Mouse (Mus musculus): ENCODE measurements at regions not wholly inside any gene's neighbourhood (a gene's known extent, or its start where the extent isn't known, plus 50 kb on each side); places are given as distances from the start of the nearest gene placed in this dataset.

DNA sequence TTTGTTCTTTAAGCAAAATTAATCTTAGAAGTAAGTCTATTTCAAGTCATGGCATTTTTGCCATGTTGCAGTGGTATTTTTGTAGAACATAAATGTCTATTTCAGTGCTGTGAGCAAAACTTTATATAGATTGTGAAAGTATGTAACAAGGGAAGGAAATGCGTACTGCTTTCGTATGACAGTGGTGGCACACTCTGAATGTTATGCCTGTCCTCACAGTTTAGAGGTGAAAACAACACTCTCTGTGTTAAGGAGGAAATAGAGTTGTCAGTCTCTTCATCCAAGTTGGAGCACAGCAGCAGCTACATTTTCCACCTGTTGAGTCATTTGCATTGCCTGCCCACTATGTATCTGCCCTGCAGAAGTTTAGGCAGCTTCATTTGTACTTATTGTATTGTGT, 550.0 kb upstream of the Gm10801 start:
- no peak for DNase-seq

DNA sequence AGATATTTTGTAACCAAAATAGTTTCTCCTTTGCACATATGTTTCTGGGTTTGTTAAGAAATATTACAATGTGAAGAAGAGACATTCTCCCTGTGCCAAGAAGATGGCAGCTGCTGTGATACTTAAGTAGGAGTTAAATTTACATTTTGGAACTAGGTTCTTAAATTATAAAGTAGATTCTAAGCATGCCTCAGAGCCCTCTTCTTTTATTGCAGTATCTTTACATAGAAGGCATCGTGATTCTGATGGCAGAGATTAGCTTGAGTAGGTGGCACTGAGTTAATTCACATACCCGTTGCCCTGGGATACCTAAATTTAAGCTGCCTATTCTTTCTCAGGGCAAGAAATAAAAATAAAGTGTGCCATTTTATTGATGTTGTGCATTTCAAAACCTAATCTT, 538.6 kb upstream of the Gm10801 start:
- no peak for DNase-seq

- DNase-seq: no peak
Observed at GRCm38 (mm10) chr2:98124646-98125045, 537.4 kb upstream of the Gm10801 start.

DNA sequence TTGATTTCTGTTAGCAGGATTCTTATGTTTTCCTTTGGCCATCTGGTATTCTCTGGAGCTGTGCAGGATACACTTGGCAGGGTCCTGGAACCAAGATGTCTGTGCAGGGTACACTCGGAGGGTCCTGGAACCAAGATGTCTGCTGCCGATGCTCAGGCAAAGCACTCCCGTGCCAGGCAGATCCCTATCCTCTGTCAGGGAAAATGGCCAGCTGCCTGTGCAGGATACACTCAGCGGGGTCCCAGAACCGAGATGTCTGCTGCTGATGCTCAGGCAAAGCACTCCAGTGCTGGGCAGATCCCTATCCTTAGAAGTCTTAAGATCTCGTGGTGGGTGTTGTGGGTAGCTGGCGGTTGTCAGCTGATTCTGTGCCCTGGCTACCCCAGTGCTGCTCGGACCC, 521.6 kb upstream of the Gm10801 start:
- DNase-seq: peak in 1 of 2 experiments; percentile 16

DNA sequence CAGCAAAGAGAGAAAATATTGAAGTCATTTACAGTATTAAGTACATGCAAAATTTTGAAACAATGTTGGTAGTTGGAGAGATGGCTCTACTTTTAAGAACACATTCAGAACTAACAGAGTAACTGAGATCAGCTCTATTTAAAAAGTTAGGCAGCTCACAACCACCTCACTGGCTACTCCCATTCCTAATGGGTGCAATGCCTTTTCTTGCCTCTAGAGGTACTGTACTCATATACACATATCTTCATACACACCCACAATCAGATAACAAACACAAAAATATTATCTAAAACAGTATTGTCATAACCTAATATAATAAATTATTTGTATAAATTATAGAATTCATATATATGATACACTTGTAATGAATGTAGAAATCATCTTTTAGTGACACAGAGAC, 518.3 kb upstream of the Gm10801 start:
- no peak for DNase-seq
